Mouse (Mus musculus) brain, embryonic 14.5 days (tissue): ENCODE measurements around the gene Grifin.

Experiments used
- CTCF ChIP-seq: fragments of 200-500 bp; IDR thresholded peaks from 2 replicates; pipeline ENCODE4 v1.5.1; 2012; ENCODE audit warnings: inconsistent platforms, mild to moderate bottlenecking, moderate library complexity, borderline replicate concordance; ENCODE audit not compliant: insufficient read depth, insufficient read length; ENCODE audit errors: extremely low read depth
- POLR2A ChIP-seq: fragments of 200-500 bp; IDR thresholded peaks from 2 replicates; pipeline ENCODE4 v1.6.1; 2012; ENCODE audit warnings: mild to moderate bottlenecking, inconsistent platforms, borderline replicate concordance; ENCODE audit not compliant: poor library complexity, insufficient read depth, insufficient read length, severe bottlenecking; ENCODE audit errors: extremely low read depth

GRCm38 (mm10) chr5:140608634-140609015, 43.8 kb upstream of the Grifin start:
- TF ChIP-seq POLR2A, result 0 out of 2 replicates have a peak, but pooled peaks have one; percentile 11
- TF ChIP-seq CTCF, result no peak
